Mouse (Mus musculus): ENCODE data around the gene Rars2. TPM values are rescaled to one million over a fixed set of nuclear protein-coding genes. Genes with fewer than 3 reads are reported as not detected.

Gene Rars2
- 1.6 and 2.4 TPM in 2 replicates for polyA plus RNA-seq (2012; ENCODE audit: low replicate concordance)

DNA sequence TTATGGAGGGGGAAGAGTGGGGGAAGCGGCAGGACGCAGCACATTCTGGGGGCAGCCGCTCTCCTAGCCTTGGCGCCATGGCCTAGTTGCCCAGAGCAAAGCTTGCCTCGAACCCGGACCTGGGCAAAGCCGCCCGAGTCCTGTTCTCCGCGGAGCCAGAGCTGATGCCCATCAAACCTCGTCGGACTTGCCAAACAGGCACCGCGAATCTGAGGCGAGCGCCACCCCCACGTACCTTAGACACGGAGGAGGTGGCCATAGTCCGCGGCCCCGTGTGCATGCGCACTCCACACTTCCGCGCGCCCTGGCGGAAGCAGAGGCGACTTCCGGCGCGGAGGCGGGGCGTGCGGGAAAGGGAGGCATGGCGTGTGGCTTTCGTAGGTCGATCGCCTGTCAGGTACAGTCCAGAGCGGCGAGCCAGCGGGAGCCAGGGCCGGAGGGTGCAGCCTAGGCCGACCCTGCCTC, at the start of gene Rars2, which contains the start of gene Orc3:
TSS of gene Rars2 (plus strand) at position 328 of the 465 bp plus-strand sequence.
TSS of gene Orc3 (minus strand) at position 315 of the 465 bp plus-strand sequence.

GRCm38 (mm10) chr4:34686874-34687567, 72.3 kb downstream of the Rars2 start, which contains the start of gene Slc35a1:
Gene Slc35a1, minus strand, starts transcription at chr4:34687438.

Other genes starting within 250 kb of the Rars2 start
- 45.9 and 78.7 TPM in 2 replicates for gene Akirin2, start 64.0 kb upstream of the Rars2 start, polyA plus RNA-seq (2012; ENCODE audit: low replicate concordance)
- 1.7 and 5.1 TPM in 2 replicates for gene Orc3, start within 50 bp of the Rars2 start, polyA plus RNA-seq (2012; ENCODE audit: low replicate concordance)
- 1.2 and 2.0 TPM in 2 replicates for gene Slc35a1, start 72.5 kb downstream of the Rars2 start, polyA plus RNA-seq (2012; ENCODE audit: low replicate concordance)
- gene Cfap206, start 115.2 kb downstream of the Rars2 start, polyA plus RNA-seq (2012; ENCODE audit: low replicate concordance), result not detected in 2 replicates
- gene Gm136, start 141.3 kb downstream of the Rars2 start, polyA plus RNA-seq (2012; ENCODE audit: low replicate concordance), result not detected in 2 replicates
- gene Smim8, start 163.5 kb downstream of the Rars2 start, polyA plus RNA-seq (2012; ENCODE audit: low replicate concordance), result 4.4 and 15.0 TPM in 2 replicates

All from hematopoietic multipotent progenitor cell, adult 10-12 weeks (in vitro differentiated cells).